Mouse (Mus musculus) CD4-positive naive resting alpha-beta T cell, adult 57 days (primary cell): ENCODE data around the gene Ginm1. TPM values are rescaled to one million over a fixed set of nuclear protein-coding genes. Genes with fewer than 3 reads are reported as not detected.

Experiments
- total RNA-seq: library from RNA; stranded (reverse); gene quantifications from one replicate; pipeline ENCODE4 v1.2.4, GENCODE M21; 2023

Gene Ginm1
- 53.7 TPM for total RNA-seq

DNA sequence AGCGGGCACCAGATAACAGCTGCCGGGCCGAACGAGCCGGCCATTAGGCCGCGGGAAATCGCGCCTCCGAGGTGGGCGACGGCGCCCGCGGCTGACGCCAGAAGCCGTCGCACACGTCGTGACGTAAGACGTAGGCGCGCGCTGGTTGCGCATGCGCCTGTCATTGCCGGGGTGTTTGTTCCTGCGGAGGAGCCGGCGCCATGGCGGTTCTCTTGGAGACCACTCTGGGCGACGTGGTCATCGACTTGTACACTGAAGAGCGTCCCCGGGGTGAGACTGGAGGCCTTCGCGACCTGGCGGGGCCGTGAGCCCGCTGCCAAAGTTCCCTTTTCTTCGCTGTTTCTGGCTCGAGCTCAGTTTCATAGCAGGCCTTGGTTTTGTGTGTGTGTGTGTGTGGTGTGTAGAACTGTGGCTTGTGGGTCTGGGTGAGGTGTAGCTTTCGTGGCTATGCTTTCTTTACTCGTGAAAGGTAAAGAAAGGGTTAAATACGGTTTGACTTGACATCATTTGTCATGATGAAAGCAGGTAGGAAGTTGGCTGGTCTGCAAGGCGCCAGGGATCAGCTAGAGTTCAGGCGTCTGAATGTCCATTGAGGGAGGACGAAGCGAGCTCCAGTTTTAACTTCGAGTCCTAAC, at the start of gene Ginm1, which contains the start of gene Ppil4:
Gene Ginm1, minus strand, starts transcription at position 74 of the 635 bp plus-strand sequence.
Gene Ppil4, plus strand, starts transcription at position 141 of the 635 bp plus-strand sequence.

DNA sequence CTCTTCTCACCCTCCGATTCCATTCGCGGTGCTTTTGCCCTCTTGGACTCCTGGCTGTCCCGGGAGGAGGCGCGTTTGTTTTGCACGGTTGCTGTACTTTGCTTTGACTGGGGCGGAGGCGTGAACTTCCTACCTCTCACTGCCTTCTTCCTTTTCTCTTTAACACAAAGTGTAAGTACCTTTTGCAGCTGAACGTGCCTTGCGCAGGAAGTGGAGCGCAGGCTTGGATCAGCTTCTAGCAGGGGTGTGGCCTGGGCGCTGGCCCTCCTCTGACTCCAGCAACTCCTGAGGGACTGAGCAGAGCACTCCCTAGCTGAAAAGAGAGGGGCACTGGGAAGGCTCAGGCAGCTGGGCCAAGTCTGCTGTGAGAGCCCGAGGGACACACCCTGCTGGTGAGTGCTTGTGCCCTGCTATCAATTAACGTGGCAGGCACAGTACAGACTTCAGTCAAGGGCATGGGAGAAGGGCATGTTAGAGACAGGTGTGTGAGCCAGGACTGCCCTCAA, 39.6 kb upstream of the Ginm1 start, which contains the start of gene Zc3h12d:
Gene Zc3h12d, plus strand, starts transcription at position 300 of the 506 bp plus-strand sequence.

GRCm38 (mm10) chr10:7725751-7726500, 66.7 kb downstream of the Ginm1 start, which contains the start of gene Katna1:
Gene Katna1 (plus strand): TSS chr10:7726000.

Other genes with a start within 250 kb of the Ginm1 start
- gene Lrp11, start 203.0 kb downstream of the Ginm1 start, total RNA-seq = 2.5 TPM
- 11.4 TPM for gene Nup43, start 125.3 kb downstream of the Ginm1 start, total RNA-seq
- gene Pcmt1, start 111.7 kb downstream of the Ginm1 start, total RNA-seq = 66.2 TPM
- gene Lats1, start 111.6 kb downstream of the Ginm1 start, total RNA-seq = 42.4 TPM
- 55.1 TPM for gene Katna1, start 66.8 kb downstream of the Ginm1 start, total RNA-seq
- 78.0 TPM for gene Ppil4, start 67 bp upstream of the Ginm1 start, total RNA-seq
- gene Zc3h12d, start 39.6 kb upstream of the Ginm1 start, total RNA-seq = 28.6 TPM
- 100.0 TPM for gene Tab2, start 163.4 kb upstream of the Ginm1 start, total RNA-seq